Mouse (Mus musculus) liver, embryonic 14.5 days (tissue): ENCODE data around the gene Ifitm6.

ENCODE experiments used
- CTCF ChIP-seq: IDR thresholded peaks from 2 replicates; pipeline ENCODE4 v1.5.1; 2016; ENCODE audit warnings: antibody characterized with exemption, low read depth, control low read depth
- EP300 ChIP-seq: IDR thresholded peaks from 2 replicates; pipeline ENCODE4 v1.6.1; 2016; ENCODE audit warnings: antibody characterized with exemption, low read depth

GRCm38 (mm10) chr7:141041661-141042060 is 23.9 kb upstream of the Ifitm6 start:
- TF ChIP-seq CTCF (no peak), EP300 (no peak)
